Mouse (Mus musculus) liver, embryonic 14 days (tissue): ENCODE results near the gene Zbtb45. TPM values are rescaled to one million over a fixed set of nuclear protein-coding genes. Genes with fewer than 3 reads are reported as not detected.

Experiments
- polyA plus RNA-seq: library from polyadenylated mRNA; depleted of rRNA; stranded (reverse); fragments of >200 nt; gene quantifications from 2 replicates; pipeline ENCODE4 v1.2.3, GENCODE M21; 2012; rRNA removed

Gene Zbtb45
- 7.9 and 10.2 TPM in 2 replicates for polyA plus RNA-seq

DNA sequence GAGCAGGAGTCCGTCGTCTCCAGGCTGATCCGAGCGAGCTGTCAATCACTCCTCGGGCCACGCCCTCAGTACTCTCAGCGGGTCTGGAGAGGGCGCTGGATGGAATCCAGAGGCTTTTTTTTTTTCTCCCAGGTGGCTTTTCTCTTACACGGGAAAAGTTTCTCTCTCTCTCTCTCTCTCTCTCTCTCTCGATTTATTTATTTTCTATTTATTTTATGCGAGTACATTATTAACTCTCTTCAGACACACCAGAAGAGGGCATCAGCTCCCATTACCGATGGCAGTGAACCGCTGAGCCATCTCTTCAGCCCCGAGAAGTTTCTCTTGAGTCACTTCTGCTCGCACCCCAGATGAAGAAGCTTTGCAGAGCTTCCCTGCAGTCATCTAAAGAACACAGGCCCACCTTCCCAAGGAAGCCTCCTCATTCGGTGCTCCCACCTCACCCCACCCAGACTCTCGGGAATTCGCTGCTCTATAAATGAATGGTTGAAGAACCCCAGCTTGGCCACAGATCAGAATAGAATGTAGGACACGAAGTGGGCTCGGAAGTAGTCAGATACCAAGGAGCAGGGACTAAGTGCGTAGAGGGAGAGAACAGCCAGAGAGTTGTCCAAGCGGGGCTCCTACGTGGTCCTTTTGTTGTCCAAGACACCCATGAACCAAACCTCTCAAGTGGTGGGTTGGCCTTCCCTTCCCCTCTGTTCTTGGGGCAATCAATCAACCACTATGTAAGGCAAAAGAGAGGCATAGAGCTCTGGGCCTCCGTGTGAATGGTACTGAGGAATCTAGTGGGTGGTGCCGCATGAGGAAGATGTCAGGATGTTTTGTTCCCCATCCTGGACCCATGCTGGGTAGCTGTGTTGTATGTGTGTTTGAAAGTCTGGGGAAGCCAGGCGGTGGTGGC is at the start of gene Zbtb45:
TSS of gene Zbtb45 (minus strand) at position 30 of the 904 bp plus-strand sequence.

DNA sequence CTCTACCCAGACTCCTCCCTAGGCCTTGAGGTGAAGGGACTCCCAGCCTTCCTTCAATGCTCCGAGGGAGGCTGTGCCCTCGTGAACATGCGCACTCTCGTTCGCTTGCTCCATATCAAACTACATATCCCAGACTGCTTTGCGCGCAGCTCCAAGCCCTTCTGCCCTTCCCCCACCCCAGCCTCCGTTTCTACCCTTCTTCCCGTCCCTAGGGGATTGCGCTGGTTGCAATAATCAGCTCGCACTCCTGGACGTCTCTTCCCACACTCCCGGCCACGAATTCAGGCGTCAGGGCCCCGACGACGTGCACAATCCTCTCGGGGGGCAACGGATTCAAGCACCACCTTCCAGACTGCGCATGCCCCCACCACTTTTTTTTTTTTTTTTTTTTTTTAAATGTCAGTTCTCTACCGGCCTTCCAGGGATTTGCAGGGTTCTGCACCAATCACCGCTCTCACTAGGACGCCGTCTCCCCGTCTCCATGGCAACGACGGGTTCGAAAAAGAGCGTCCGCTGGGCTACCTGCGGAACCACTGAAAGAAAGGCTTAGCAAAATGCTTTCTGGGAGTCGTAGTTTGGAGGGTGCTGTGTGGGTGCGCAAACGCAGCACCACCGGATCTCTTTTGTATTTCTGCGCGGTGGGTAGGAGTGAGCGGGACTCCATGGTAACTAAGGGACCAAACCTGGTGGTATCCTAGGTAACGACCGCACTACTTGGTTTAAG is 44.6 kb upstream of the Zbtb45 start, which contains the start of gene Mzf1:
TSS of gene Mzf1 (minus strand) at position 478 of the 724 bp plus-strand sequence.

DNA sequence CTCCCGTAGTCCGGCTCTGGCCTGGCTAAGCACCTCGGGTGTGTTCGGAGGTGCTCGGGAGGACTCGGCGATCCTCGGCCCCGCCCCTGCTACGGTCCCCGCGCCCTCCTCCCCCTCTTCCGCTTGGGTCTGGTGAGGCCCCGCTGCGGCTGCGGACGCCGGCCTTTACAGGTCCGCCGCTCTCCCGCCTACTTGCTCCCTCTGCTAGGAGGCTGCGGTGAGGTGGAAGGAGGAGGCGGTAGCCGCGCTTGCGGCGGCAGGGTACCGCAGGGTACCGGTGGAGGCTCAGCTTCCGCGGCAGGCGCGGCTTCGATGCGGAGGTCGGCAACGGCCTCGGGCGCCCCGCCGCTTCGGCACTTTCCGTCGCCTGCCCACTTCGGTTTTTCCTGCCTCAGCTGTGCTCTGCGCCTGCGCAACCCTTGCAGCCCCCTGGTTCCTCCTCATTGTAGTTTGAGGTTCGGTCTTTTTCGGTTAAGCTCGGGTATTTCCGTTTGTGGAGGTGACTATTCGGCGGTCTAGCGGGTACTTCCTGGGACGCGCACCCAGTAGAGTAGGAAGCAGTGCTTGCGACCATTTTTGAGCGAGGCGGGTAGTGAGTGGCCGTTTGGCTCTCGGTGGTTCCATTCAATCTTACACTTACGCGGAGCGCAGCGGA is 28.2 kb upstream of the Zbtb45 start, which contains the start of gene Ube2m:
TSS of gene Ube2m (minus strand) at position 375 of the 655 bp plus-strand sequence.

DNA sequence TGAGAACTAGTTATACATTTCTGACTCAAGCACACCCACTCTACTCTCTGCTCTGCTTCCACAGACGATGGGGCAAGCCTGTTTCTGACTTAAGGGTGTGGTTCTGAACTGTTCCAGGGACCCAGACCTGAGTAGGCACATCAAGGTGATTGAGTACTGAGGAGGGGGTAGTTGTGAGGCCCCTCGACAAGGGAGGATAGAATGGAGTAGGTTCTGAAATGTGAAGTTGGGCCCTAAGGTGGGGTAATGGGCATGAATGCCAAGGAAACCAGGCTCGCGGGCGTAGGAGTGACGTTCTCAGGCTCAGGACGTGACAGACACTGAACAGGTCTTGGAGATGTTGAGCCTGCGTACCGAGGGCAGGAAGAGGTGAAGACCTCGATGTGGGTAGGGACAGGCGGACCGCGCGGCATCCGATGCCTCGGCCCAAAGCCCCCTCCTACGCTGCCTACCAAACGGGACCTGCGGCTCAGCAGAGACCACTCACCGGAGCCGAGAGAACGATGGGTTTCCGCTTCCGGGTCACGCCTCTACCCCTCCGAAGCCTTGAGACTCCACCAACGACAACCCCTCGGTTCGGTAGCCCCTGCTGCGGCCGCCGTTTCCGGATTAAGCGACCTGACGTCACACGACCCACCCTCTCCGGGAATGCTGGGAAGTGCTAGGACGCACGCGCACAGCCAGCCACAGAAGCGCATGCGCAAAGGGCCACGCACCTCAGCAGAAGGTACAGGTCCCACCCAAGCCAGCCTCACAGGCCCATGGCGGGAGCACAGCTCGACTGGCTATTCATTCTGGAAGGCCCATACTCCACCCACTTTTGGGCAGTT is 24.5 kb upstream of the Zbtb45 start, which contains the start of gene Chmp2a:
TSS of gene Chmp2a (minus strand) at position 660 of the 830 bp plus-strand sequence.

DNA sequence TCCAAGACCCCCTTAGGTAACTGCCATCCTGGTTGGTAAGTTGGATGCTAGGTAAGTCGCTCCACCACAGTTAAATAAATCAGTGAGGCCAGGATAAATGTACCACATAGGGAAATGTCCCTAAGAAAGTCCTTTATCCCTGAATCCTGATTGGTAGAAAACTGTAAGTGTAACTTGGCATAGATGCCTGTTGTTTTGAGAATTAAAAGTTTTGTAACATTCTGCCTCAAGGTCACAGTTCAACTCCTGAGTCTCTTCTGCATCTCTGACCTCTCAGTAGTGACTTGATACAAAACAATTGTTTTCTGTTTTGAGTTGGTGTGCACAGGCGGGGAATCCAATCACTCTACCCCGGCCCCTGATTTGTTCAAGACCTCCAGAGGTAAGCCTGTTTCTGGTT is 11.0 kb downstream of the Zbtb45 start, which contains the start of gene Trim28:
TSS of gene Trim28 (plus strand) at position 264 of the 400 bp plus-strand sequence.

DNA sequence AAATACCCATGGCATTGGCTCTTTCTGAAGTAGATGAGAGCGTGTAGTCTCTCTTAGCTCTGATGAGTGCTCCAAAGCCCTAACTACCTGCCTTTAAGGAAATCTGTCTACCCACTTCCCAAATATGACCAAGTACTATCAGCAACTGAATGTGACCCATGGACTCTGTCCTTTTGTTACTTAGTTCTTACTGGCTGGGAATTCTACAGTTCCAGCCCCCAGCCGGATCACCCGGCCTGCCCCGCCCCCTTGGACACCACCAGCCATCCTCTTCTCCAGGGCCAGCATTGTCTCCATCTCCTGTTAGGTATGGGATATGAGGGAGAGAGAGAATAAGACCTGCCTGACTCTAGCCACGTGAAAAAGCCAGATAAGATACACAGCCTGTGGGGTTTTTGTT is 11.8 kb downstream of the Zbtb45 start, which contains the start of gene Slc27a5:
TSS of gene Slc27a5 (minus strand) at position 140 of the 400 bp plus-strand sequence.

DNA sequence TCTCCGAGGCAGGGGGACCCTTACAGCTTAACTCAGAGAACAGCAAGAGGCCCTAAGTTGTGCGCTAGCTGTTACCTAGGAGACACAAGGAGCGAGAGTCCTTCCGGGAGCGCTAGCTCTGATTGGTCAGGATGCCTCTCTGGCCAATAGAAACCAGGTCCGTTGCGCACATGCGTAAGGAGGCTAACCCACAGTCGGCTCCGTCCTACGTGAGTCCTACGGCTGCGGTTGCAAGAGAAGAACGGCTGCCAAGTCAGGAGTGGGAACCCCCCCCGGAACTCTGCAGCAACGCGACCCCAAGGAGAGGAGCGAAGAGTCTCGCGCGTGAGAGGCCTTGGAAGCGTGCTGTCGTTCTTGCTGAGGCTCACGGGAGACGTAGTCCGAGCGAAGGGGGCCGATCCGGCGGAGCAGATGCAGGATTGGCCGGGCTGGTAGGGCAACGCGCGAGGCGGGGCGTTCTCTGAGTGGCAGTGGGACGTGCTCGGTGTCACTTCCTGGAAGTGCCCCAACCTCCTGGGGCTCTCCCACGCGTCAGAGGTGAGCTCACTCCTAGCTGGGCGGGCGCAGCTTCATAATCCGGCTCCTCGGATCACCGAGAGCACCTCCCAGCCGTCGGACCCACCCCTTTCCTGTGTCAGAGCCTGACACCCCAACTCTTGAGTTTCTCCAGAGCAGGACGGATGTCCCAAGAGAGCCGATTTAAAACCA is 32.0 kb downstream of the Zbtb45 start, which contains the start of gene Zfp446:
TSS of gene Zfp446 (plus strand) at position 167 of the 708 bp plus-strand sequence.

DNA sequence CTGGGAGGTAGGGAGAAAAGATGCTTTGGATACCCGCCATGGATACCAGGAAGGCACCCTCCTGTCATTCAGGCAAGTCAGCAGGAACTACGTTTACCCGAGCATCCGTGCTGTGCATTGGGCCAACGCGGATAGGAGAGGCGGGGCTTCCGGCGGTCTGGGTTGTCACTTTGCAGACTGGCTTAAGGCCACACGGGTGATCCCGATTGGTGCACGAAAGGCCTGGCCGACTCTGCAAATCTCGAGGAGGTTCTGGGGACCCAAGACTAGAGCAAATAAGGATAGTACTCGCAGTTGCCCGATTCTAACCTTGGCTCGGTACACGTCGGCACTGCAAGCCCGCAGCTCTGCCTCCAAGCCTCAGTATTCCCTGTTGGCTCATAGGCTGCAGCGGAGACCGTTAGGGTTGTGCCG is 44.1 kb downstream of the Zbtb45 start, which contains the start of gene Zfp324:
TSS of gene Zfp324 (plus strand) at position 161 of the 414 bp plus-strand sequence.

Other genes starting within 250 kb of the Zbtb45 start
- gene Zscan18, start 206.4 kb downstream of the Zbtb45 start, polyA plus RNA-seq = 0.37 and 0.47 TPM in 2 replicates
- gene Zfp329, start 191.2 kb downstream of the Zbtb45 start, polyA plus RNA-seq = 2.8 and 3.1 TPM in 2 replicates
- 3.9 and 4.9 TPM in 2 replicates for gene Zfp110, start 175.3 kb downstream of the Zbtb45 start, polyA plus RNA-seq
- gene Zfp128, start 128.9 kb downstream of the Zbtb45 start, polyA plus RNA-seq = 0.53 and 0.68 TPM in 2 replicates
- gene Zscan22, start 112.2 kb downstream of the Zbtb45 start, polyA plus RNA-seq = 3.1 and 3.7 TPM in 2 replicates
- gene Rps5, start 87.7 kb downstream of the Zbtb45 start, polyA plus RNA-seq = 1,643 and 1,838 TPM in 2 replicates
- gene Rnf225, start 82.6 kb downstream of the Zbtb45 start, polyA plus RNA-seq = 0.42 and 0.56 TPM in 2 replicates
- 1.6 and 1.7 TPM in 2 replicates for gene Zfp324, start 44.2 kb downstream of the Zbtb45 start, polyA plus RNA-seq
- 2.1 and 2.4 TPM in 2 replicates for gene Zfp446, start 32.2 kb downstream of the Zbtb45 start, polyA plus RNA-seq
- gene Slc27a5, start 11.8 kb downstream of the Zbtb45 start, polyA plus RNA-seq = 4.0 and 4.9 TPM in 2 replicates
- 116 and 134 TPM in 2 replicates for gene Trim28, start 10.9 kb downstream of the Zbtb45 start, polyA plus RNA-seq
- gene Chmp2a, start 24.8 kb upstream of the Zbtb45 start, polyA plus RNA-seq = 106 and 108 TPM in 2 replicates
- gene Ube2m, start 28.2 kb upstream of the Zbtb45 start, polyA plus RNA-seq = 95.1 and 109 TPM in 2 replicates
- gene Mzf1, start 44.7 kb upstream of the Zbtb45 start, polyA plus RNA-seq = 0.50 and 0.62 TPM in 2 replicates
- not detected in 2 replicates for gene Vmn1r85, start 85.1 kb upstream of the Zbtb45 start, polyA plus RNA-seq
- not detected in 2 replicates for gene Vmn1r86, start 109.9 kb upstream of the Zbtb45 start, polyA plus RNA-seq
- gene Vmn1r87, start 130.1 kb upstream of the Zbtb45 start, polyA plus RNA-seq = not detected in 2 replicates
- under 0.01 TPM in 1 of 2 replicates, not detected in the other for gene Vmn1r88, start 149.5 kb upstream of the Zbtb45 start, polyA plus RNA-seq
- not detected in 2 replicates for gene Vmn1r89, start 203.0 kb upstream of the Zbtb45 start, polyA plus RNA-seq